Mouse (Mus musculus) frontal cortex, postnatal 25 days (tissue): ENCODE results near the gene Glp1r.

Source experiments
- DNase-seq, 2 experiments: peaks; one replicate each; pipeline ENCODE4 v3.0.0; 2022; ENCODE audit warnings: low spot score in 2 of 2

Glp1r gene

DNA sequence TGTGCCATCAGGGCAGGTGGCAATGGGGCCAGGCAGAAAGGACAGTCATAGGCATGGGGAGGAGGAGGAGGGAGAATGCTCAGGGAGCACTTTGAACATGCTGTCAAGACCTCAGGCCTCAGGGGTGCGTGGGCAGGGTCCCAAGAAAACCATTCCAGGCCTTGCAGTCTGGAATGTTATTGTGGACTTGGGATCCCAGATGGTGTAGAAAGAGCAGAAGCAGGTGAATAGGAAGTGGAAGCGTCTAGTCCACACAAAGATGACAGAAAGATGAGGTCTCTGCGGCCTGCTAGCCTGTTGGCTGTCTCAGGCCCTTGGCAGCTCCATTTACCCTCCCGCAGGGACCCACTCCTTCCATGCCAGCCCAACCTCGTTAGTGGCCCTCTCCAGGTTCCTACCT lies 10.9 kb downstream of the Glp1r start:
- DNase-seq: no peak

GRCm38 (mm10) chr17:30914264-30914663 lies 12.6 kb downstream of the Glp1r start:
- no peak for DNase-seq

GRCm38 (mm10) chr17:30923566-30923965 lies 21.9 kb downstream of the Glp1r start:
- DNase-seq: no peak

DNA sequence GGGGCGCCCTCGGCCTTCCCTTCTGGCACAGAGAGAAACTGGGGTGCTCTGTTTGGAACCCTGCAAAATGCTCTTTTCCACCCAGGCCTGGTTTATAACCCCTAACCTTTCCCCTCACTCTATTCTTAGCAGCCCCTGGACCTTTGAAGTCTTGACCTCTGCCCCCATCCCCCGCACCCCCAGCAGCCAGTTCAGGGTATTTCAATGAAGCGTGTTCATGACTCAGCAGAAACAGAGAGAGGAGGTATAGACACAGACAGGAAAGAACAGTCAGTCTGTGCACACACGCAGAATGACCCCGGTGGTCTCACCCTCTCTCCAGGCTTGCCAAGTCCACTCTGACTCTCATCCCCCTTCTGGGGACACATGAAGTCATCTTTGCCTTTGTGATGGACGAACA lies 29.2 kb downstream of the Glp1r start:
- no peak for DNase-seq

GRCm38 (mm10) chr17:30932836-30933235 lies 31.2 kb downstream of the Glp1r start:
- no peak for DNase-seq

DNA sequence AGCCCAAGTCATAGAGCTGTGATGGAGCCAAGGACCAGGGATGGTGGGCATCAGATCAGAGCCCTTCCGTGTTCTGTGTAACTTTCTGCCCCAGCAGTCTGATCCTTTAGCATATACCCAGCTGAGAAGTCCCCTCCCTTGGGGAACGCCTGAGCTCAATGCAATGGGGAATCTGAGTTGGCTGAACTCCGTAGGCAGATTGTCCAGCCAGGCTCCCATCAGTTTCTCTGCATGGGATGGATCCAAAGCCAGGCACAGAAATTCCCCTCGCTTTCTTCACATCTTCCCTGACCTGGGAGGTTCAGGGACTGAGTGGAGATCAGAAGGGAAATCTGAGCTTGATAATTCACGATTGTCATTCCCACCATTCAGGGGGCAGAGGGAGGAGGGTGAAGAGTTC lies 33.7 kb downstream of the Glp1r start:
- DNase-seq: no peak

GRCm38 (mm10) chr17:30938554-30938953 lies 36.9 kb downstream of the Glp1r start:
- no peak for DNase-seq

DNA sequence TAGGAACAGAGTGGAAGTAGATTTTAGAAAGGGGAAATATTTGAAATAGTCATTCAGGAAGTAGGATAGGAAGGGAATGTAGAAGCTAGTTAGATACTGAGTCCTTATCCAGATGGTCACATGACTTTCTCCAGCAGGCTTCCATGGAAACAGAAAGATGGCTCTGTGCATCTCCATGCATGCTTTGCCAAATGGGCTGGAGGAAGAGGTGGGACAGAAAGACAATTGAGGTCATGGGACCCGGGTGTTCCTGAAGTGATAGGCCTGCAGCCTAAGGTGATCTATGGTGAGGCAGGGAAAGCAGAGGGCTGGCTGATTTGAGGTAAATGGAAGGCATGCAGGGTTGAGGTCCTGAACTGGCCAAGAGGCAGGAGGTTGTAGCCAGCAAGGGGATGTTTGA lies 46.8 kb downstream of the Glp1r start:
- no peak for DNase-seq

- peak; percentile 64 to 70 for DNase-seq
Observed at GRCm38 (mm10) chr17:30950780-30951179, 49.2 kb downstream of the Glp1r start.

DNA sequence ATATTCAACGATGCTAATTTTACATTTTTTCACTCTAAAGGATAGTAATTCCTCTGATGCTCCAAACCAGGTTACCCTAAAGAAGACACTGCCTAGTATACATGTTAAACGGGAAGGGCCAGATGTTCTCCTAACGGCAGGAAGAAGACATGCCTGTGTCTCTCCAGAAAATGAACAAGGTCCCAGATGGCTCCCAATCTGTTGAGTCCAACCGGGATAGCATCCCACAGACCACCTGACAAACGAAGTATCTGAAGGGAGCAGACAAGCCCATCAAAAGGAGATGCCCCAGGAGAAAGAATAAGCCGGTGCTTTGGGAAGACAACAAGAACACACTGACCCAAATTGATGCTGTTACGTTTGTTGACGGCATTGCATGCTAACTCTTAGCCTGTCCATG lies 50.0 kb downstream of the Glp1r start:
- no peak for DNase-seq

DNA sequence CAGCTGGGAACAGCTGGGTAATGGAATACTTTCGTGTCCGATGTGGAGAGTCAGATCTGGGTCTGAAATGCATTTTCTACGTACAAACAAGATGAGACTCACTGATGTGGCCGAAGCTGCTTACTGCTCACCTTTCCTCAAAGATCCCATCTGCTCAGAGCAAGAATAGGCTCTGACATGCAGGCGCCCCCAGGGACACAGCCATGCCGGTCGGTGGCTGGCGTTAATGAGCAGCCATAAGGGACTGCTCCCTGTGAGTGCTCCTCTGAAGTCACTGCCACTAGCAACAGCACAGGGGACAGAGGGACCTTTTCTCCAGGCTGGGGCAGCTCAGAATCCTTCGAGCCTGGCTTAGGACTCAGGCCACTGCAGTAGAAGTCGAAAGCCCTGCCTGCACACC lies 52.7 kb downstream of the Glp1r start, which contains the start of gene Umodl1:
Umodl1 (plus strand) TSS at position 301 of the 400 bp plus-strand sequence.
- DNase-seq: no peak

DNA sequence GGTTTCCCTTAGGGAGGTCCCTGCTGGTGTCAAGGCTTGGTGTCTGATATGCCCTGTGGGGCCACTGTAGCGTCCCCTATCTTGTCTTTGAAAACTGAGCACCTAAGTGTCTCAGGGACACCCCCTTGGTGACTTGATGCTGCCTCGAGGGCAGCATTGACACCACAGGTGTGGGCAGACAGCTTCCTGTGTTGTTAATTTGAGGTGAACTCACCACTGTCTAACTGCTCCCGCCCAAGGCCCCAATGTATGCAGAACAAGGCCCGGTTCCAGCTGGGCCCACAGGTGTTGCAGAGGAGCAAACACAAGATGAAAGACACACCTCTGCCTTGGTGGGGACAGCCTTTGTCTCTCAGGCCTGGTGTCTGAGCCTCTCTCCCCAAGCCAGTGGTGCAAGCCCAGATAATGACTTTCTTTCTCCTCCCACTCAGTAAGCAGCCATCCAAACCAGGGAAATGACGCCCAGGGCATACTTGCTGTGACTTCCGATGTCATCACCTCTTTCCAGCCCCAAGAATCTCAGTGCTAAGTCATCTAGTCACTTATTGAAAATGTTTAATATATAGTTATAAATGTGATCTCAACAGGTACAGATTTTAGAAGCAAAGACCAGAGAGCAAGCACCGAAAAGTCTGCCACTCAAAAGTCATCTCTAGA lies 60.4 kb downstream of the Glp1r start:
- no peak for DNase-seq

DNA sequence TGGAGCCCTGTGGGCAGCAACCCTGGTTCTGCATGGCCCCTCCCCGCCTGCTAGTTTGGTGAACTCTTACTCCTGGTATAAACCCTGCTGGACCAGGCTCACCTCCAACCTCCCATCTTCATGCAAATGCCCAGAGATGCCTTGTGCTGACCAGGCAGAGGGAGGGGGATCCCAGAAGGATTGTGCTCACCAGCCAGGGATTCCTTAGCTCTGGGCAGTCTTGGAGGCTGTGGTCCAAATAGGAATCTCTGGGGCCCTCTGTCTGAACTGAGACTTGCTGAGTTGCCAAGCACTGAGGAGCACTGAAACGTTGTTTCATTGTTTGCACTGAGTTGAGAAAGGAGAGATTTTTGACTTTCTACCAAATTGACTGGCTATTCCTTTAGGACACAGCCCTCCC lies 61.3 kb downstream of the Glp1r start:
- no peak for DNase-seq

- DNase-seq: no peak
Observed at GRCm38 (mm10) chr17:30969983-30970382, 68.4 kb downstream of the Glp1r start.

GRCm38 (mm10) chr17:30971877-30972276 lies 70.3 kb downstream of the Glp1r start:
- peak in 1 of 2 experiments; percentile 29 for DNase-seq

GRCm38 (mm10) chr17:30973332-30973731 lies 71.7 kb downstream of the Glp1r start:
- DNase-seq: no peak

DNA sequence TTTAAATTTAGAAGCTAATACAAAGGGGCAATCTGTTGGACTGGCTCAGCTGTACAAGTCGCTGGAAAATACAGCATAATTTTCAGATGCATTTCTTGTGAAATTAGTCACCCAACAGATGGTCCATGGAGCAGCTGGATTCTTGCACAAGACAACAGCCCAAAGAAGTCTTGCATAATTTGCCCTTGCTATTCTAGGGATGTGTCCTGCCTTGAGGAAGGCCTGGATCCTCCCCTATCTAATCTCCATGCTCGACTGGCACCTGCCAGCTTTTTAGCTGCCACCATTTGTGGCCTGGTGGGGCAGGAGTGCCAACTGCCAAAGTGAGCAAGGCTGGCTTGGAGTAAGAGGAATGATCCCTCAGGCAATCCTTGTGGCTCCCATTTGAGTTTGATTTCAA lies 75.7 kb downstream of the Glp1r start:
- no peak for DNase-seq

- DNase-seq: no peak
Observed at GRCm38 (mm10) chr17:30978556-30978955, 76.9 kb downstream of the Glp1r start.

DNA sequence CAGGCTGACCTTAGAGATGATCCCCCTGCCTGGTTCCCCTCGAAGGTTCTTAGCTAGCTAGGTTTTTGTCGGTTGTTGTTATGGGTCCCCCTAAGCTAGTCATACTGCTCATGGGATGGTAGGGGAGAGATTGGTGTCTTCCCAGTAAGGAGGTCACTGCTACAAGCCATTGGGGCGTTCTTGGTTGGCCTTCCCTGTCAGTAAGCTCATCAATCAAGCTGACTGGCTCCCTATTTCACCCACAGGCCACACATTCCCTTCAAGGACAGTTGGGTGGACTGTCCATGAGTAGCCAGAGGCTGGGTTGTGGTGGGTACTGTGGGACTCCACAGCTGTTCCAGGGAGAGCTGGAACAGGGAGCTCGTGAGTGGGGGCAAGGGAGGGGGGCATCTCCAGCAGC lies 81.9 kb downstream of the Glp1r start:
- DNase-seq: no peak

DNA sequence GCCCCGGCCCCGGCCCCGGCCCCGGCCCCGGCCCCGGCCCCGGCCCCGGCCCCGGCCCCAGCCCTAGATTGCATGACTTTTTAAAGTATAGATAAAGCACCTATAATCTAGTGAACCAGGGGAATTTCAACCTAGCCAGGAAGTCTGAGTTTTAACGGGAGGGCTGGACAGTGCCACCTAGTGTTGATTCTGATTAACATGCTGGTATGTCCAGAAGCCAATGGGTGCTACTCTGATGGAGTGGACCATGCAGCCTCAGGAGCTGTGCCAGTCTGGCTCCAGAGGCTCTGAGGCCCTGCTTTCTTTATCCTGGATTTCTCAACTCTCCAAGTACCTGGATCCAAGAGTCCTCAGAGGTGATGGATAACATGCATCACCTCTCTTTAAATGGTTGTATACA lies 88.6 kb downstream of the Glp1r start:
- DNase-seq: no peak
